ENCODE assay signal across 9 mouse cellular contexts in genomic region chr3:94260598-94260997, GRCm38 (mm10). TPM values are rescaled to one million over a fixed set of nuclear protein-coding genes. Genes with fewer than 3 reads are reported as not detected.
DNase-seq lines count a peak whose midpoint lies in the region; ATAC-seq and TF ChIP-seq lines count a peak whose summit lies in the region.
"Had no signal": no experiment of that assay in that cellular context is flagged by ENCODE, and none has a peak within 500 bp of the region (broad histone marks: within the 10 kb centered on the region; RNA-seq: fewer than 3 reads in every experiment).

No protein-coding gene starts in this region.

- peak; percentile 37 for TF ChIP-seq CTCF in liver, postnatal 0 days (IDR thresholded peaks at IDR 0.05; ENCODE audit: low read depth)

- H3K4me3 ChIP-seq in liver, postnatal 0 days (ENCODE audit: low read depth, low read length): no peak overlapping the region
- H3K4me3 ChIP-seq in liver, embryonic 12.5 days: no peak overlapping the region
- H3K4me3 ChIP-seq in midbrain, embryonic 16.5 days (ENCODE audit: low read depth, low read length): no peak overlapping the region

- H3K27me3 ChIP-seq in liver, postnatal 0 days (ENCODE audit: insufficient read depth, low read length): no peaks in the 10 kb centered on the region
- no peaks in the 10 kb centered on the region for H3K27me3 ChIP-seq in liver, embryonic 12.5 days (replicated peaks)
- H3K27me3 ChIP-seq in midbrain, embryonic 16.5 days (ENCODE audit: control insufficient read depth, insufficient read depth, low read depth, low read length): no peaks in the 10 kb centered on the region

- H3K4me1 ChIP-seq in liver, postnatal 0 days (ENCODE audit: insufficient read depth): no peaks in the 10 kb centered on the region
- H3K4me1 ChIP-seq in liver, embryonic 12.5 days: no peaks in the 10 kb centered on the region
- no peaks in the 10 kb centered on the region for H3K4me1 ChIP-seq in midbrain, embryonic 16.5 days (ENCODE audit: control insufficient read depth, insufficient read depth, low read length)

- WGBS in liver, postnatal 0 days (ENCODE audit: insufficient replicate concordance): 44% methylated on average over 6 of the region's 6 CpGs
- 39% methylated on average over 6 of the region's 6 CpGs for WGBS in liver, embryonic 12.5 days (ENCODE audit: insufficient replicate concordance)
- 56% methylated on average over 6 of the region's 6 CpGs for WGBS in midbrain, embryonic 16.5 days

- no peaks in the 10 kb centered on the region for H3K9me3 ChIP-seq in liver, postnatal 0 days (ENCODE audit: low read length)
- no peaks in the 10 kb centered on the region for H3K9me3 ChIP-seq in liver, embryonic 12.5 days (replicated peaks)
- H3K9me3 ChIP-seq in midbrain, embryonic 16.5 days (replicated peaks; ENCODE audit: control insufficient read depth, low read length, poor library complexity, severe bottlenecking): no peaks in the 10 kb centered on the region

- H3K9ac ChIP-seq in liver, postnatal 0 days (replicated peaks): no peak overlapping the region
- no peak overlapping the region for H3K9ac ChIP-seq in liver, embryonic 12.5 days
- no peak overlapping the region for H3K9ac ChIP-seq in midbrain, embryonic 16.5 days (ENCODE audit: low read depth, low read length)

- no peak overlapping the region for H3K4me2 ChIP-seq in liver, postnatal 0 days (ENCODE audit: low read depth, low read length)
- no peak overlapping the region for H3K4me2 ChIP-seq in liver, embryonic 12.5 days
- no peak overlapping the region for H3K4me2 ChIP-seq in midbrain, embryonic 16.5 days (ENCODE audit: low read length)

- H3K27ac ChIP-seq in liver, postnatal 0 days (ENCODE audit: low read depth): no peak overlapping the region
- H3K27ac ChIP-seq in liver, embryonic 12.5 days: no peak overlapping the region
- no peak overlapping the region for H3K27ac ChIP-seq in midbrain, embryonic 16.5 days (ENCODE audit: low read length)

- peak; percentile 12 to 30 for DNase-seq in cerebellum, postnatal 14 days
- DNase-seq in cerebellum, adult 11 months: no peak
- no peak for DNase-seq in liver, postnatal 0 days
- DNase-seq in embryo, embryonic 9.5 days (ENCODE audit: extremely low spot score): peak; percentile 14
- DNase-seq in heart, adult 18-20 months: no peak
- DNase-seq in B cell, adult 2 months: no peak

- no peak for TF ChIP-seq EP300 in liver, postnatal 0 days (IDR thresholded peaks at IDR 0.05; ENCODE audit: low read depth)

- no peak for ATAC-seq in liver, postnatal 0 days
- no peak for ATAC-seq in liver, embryonic 12.5 days
- peak; percentile 68 for ATAC-seq in midbrain, embryonic 16.5 days

- H3K36me3 ChIP-seq in liver, postnatal 0 days (replicated peaks; ENCODE audit: insufficient read depth, low read length): no peaks in the 10 kb centered on the region
- no peaks in the 10 kb centered on the region for H3K36me3 ChIP-seq in liver, embryonic 12.5 days
- H3K36me3 ChIP-seq in midbrain, embryonic 16.5 days (ENCODE audit: control insufficient read depth, insufficient read depth, low read length): no peaks in the 10 kb centered on the region

RNA-seq across cellular contexts. Expression of gene Gm4778, which starts 3.2 kb away (rescaled TPM):
- not detected in 2 replicates for polyA plus RNA-seq in liver, postnatal 0 days (2015; fragmentation: Nextera tagmentation; extraction: Ambion mirVana)
- polyA plus RNA-seq in liver, embryonic 12.5 days (2016; fragmentation: Nextera tagmentation; extraction: Ambion mirVana): not detected in 2 replicates
- polyA plus RNA-seq in midbrain, embryonic 16.5 days (2015; fragmentation: Nextera tagmentation; extraction: Ambion mirVana): not detected in 2 replicates
- not detected for total RNA-seq in heart, adult 18-20 months (2021)
- polyA plus RNA-seq: large intestine, adult 2 months had no signal

RNA-seq across cellular contexts. Expression of gene Them4, which starts 49.3 kb away (rescaled TPM):
- polyA plus RNA-seq in liver, postnatal 0 days (2015; fragmentation: Nextera tagmentation; extraction: Ambion mirVana): 15.6 and 16.3 TPM in 2 replicates
- 3.1 and 3.3 TPM in 2 replicates for polyA plus RNA-seq in liver, embryonic 12.5 days (2016; fragmentation: Nextera tagmentation; extraction: Ambion mirVana)
- polyA plus RNA-seq in midbrain, embryonic 16.5 days (2015; fragmentation: Nextera tagmentation; extraction: Ambion mirVana): 61.8 and 68.6 TPM in 2 replicates
- 10 to 100 TPM; 14.9 to 15.3 TPM for total RNA-seq in heart, adult 18-20 months (2021)

Comparison
In these comparisons a context has a peak if more than half of its experiments do, and no peak if none do; other contexts are left out.
1. DNase-seq: peak in cerebellum, postnatal 14 days (2 of 2) and embryo, embryonic 9.5 days (single experiment); none in cerebellum, adult 11 months (single experiment), liver, postnatal 0 days (single experiment), heart, adult 18-20 months (0 of 2) and B cell, adult 2 months (0 of 2).